Mouse (Mus musculus): ENCODE data around the gene Samd14. TPM values are rescaled to one million over a fixed set of nuclear protein-coding genes. Genes with fewer than 3 reads are reported as not detected.
"Not testable (repeated sequence)": the region's sequence is repeated elsewhere in the genome, so short reads cannot be mapped to it uniquely, and the experiment has no call there.

Samd14 gene
- 1 to 10 TPM; 2.5 to 4.5 TPM for total RNA-seq (2021)
- polyA plus RNA-seq (2012; rRNA removed): 12.9 and 13.5 TPM in 2 replicates
- long read RNA-seq, partial matches to known transcripts: 2 of 4 reads
- long read RNA-seq, other reads (novel, unspliced or antisense): 0 of 4 reads

DNA sequence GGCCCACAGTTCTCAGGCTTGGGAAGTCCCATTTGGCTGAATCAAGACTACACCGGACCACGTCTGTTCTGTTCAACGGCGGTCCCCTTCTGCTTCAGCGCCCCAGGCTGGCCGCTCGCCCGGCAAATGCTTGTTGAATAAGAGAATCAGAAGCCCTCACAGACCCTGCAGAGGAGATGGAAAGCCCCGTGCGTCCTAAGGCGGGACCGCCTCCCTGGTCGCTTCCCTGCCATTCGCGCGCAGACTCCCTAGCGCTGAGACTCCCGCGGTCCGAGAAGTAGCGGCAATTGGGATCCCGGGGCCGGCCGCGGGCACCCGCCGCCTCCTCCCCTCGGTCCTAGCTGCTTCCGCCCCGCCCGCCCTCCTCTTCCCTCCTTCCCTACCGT lies at the start of gene Samd14:
Gene Samd14, plus strand, starts transcription at position 251 of the 386 bp plus-strand sequence.
- peak; percentile 69 for DNase-seq

- DNase-seq: no peak
Measured at GRCm38 (mm10) chr11:94962534-94963101, 47.1 kb upstream of the Samd14 start.

DNA sequence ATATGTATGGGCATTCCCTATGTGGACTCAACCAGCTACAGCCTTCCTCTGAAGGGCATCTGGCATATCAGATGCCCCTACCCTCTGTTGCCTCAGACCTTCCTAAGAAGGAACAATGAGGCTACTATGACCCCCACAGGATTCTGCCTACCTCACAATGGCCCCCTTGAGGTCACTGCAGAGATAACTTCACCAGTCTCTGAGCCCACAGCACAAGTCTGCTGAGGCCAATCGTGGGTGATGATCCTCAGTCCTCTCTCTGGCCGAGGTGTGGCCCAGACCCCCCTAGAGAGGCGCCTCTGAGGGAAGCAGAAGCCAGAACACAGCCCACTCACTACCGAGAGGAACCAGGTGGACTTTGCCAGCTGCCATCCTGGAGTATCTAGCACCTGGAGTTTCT lies 42.3 kb upstream of the Samd14 start, which contains the start of gene Hils1:
Gene Hils1, plus strand, starts transcription at position 175 of the 400 bp plus-strand sequence.
- DNase-seq: no peak

DNA sequence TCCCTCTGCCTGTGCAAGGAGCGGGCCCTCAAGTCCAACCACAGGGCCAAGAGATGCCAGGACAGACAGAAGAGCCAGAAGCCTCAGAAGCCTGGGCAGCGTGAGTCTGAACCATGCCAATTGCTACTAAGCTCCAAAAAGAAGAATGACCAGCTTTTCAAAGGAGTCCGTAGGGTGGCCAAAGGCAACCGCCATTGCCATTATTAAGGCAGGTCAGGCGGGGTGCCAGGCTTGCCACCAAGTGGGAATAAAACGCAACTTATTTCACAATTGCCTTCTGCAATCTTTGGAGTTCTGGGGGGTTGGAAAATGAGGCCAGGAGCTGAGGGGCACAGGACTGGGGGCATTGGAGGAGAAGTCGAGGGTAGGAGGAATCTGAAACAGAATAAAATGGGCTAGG lies 41.5 kb upstream of the Samd14 start:
- DNase-seq: peak; percentile 33

GRCm38 (mm10) chr11:94969709-94970108 lies 40.0 kb upstream of the Samd14 start:
- DNase-seq: not testable (repeated sequence)

GRCm38 (mm10) chr11:94970210-94970943 lies 39.3 kb upstream of the Samd14 start:
- DNase-seq: peak; percentile 59

DNA sequence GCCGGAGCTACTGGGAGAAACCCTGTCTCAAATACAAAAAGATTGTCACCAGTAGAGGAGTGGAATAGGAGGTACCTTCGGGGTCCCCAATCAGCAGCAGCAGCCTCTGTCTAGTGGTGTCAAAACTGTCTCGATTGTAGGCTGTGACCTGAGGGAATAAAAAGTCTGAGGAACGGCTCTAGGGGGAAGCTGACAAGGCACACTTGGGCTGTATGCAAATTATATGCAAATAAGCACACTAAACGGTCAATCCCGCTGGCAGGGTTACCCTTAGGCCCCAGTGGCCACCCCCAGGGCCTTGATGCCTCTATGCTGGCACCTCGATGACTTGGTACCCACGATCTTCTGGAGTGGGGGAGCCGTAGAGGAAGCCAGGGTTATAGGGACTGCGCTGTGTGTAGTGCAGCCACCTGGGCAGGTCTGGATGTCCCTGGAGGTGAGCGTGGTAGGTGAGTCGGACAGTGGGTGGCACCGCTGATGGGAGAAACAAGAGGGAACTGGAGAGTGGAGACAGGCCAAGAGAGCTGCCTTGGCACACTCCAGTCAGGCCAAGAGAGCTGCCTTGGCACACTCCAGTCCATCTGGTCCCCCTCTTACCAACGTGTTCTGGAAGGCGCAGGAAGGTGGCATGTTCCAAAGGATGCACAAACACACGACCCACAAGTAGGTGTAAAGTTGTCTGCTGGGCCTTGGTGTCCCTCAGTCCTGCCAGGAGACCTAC lies 37.6 kb upstream of the Samd14 start:
- DNase-seq: no peak

- no peak for DNase-seq
Measured at GRCm38 (mm10) chr11:94972887-94973286, 36.8 kb upstream of the Samd14 start.

DNA sequence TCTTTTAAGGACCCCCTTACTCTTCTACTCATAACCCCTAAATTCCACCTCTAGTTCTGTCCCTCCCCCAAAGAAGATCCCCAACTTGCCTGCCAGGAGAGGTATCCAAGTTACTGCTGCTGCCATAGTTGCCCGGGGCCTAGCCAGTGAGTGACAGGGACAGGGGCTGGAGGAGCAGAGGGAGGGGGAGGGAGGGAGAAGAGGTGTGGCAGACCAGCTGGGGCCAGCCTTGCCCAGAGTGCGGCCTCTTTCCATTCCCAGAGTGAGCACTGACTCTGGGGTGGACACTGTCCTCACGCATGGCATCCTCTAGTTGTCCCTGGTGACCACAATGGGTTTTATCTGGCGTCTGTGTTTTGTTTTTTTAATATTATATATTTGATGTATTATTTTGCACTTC lies 36.4 kb upstream of the Samd14 start:
- no peak for DNase-seq

GRCm38 (mm10) chr11:94974951-94975350 lies 34.7 kb upstream of the Samd14 start:
- no peak for DNase-seq

- no peak for DNase-seq
Measured at GRCm38 (mm10) chr11:94976199-94976598, 33.5 kb upstream of the Samd14 start, which contains the start of gene Sgca. Gene Sgca, minus strand, starts transcription at chr11:94976327.

- DNase-seq: peak; percentile 6
Measured at GRCm38 (mm10) chr11:94978178-94978915, 31.3 kb upstream of the Samd14 start.

DNA sequence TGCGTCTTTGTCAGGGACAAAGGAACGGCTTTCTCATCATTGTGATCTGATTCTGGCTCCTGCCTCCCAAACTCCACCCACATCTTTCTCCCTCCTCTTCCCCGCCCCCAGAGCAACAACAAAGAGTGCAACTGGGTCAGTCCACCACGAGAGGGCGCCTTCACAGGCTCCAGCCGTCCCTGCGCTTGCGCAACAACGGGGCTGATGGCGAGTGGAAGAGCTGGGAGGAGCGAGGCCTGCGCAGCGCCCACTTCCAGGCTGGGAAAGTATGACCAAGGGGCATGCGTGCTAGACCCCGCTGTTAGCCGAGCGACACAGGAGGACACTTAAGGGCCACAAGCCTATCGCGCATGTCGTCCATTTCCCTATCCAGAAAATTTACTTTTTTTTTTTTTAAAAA lies 30.7 kb upstream of the Samd14 start:
- DNase-seq: peak; percentile 98

DNA sequence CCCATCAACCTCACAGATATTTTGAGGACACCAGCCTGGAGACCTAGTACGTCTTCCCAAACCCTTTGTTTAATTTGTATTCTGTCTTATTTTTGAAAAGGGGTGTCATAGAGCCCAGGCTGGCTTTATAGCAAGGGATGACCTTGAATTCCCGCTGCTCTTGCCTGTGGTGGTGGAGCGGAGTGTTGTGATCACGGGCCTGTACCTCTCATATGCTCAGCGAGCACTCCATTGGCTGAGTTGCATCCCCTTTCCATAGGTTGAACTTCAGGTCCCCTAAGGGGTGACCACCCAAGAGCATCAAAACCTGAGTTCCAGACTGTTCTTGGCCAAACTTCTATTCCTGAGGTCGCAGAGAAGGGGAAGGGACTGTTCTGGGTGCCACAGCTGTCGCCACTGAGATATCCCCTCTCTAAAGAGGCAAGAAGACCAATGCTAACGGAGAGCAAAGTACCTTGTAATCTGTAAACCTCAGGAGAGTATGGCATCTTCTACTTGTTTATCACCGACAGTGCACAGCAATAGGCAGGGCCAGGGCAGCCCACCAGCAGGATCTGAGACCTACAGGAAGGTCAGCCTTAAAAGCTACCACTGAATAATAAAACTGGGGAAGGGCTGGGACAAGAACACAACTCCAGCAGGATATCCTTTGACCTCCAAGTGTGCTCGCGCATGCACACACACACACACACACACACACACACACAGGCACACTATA lies 30.1 kb upstream of the Samd14 start:
- DNase-seq: no peak

DNA sequence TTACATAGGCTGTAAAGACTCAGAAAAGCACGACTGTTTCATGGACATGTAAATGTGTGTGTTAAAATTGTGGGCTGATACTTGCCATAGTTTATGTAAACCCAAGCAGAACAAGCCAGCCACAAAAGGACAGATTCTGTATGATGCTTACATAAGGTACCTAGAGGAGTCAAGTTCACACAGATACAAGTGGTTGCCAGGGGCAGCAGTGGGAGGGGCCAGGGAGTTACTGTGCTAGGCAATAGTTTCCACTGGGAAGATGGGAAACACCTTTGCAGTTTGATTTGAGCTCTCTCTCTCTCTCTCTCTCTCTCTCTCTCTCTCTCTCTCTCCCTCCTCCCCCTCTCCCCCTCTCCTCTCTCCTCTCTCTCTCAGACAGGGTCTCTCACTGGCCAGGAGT lies 24.5 kb upstream of the Samd14 start:
- peak; percentile 12 for DNase-seq

GRCm38 (mm10) chr11:94985822-94986221 lies 23.9 kb upstream of the Samd14 start:
- DNase-seq: peak; percentile 34

DNA sequence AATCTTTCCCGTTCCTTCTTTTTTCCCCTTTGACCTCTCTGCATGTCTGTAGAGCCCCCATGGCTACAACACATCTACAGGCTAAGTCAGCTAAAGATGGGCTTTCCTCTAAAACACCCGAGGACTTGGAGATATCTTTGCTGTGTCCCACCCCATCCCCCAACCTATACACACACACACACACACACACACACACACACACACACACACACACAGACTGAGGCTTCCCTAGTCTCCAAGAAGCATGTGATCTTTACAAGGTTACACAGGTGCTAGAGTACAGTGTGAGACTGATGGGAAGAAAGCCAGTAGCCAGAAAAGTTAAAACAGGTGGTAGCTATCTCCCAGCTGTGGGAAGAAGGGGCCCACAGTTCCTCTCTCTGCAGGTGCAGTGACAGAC lies 23.2 kb upstream of the Samd14 start:
- no peak for DNase-seq

GRCm38 (mm10) chr11:94987341-94987740 lies 22.3 kb upstream of the Samd14 start:
- peak; percentile 64 for DNase-seq

GRCm38 (mm10) chr11:94987851-94988250 lies 21.8 kb upstream of the Samd14 start:
- peak; percentile 49 for DNase-seq

- peak; percentile 52 for DNase-seq
Measured at GRCm38 (mm10) chr11:94988780-94989561, 20.7 kb upstream of the Samd14 start.

All from adrenal gland, adult 2 months (tissue).